8 mouse cellular contexts compared by ENCODE assay signal in the genomic region with DNA sequence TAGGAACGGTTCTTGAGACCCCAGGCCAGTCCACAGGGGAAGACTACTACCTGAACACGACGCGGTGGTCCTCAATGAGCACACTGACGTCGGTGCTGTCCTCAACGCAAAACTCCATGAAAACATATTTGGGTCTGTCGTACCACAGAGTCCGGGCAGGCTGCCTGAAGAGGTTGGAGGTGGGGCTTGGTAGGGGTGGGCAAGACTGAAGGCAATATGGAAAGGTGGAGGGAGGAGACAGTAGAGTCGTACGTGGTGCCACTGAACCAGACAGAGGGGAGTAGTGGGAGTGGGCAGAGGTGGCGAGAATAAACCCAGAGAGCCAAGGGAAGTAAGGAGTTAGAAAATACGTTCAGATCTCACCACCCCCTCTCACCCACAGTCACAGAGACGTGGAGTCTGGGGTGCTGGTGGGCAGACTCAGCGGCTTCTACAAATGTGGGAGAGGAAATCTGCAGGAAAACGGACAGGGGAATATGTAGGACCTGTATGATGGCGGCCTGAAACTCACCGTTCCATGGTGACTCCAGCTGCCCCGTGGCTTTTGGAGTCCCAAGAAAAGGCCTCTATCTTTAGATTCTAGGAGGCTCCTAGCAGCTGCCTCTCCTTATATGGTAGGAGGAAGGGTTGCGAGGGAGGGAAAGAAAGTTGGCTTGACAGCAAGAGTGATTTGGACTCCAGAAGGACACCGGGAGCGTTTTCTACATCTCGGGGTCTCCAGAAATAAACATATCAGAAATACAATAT. TPM values are rescaled to one million over a fixed set of nuclear protein-coding genes. Genes with fewer than 3 reads are reported as not detected.
DNase-seq lines count a peak whose midpoint lies in the region; ATAC-seq and TF ChIP-seq lines count a peak whose summit lies in the region.

Gene Gm27029, minus strand, starts transcription at position 692 of the 747 bp plus-strand sequence.

- TF ChIP-seq EP300 in liver, postnatal 0 days (IDR thresholded peaks at IDR 0.05; ENCODE audit: low read depth) = no peak

- no peak for TF ChIP-seq CTCF in liver, postnatal 0 days (IDR thresholded peaks at IDR 0.05; ENCODE audit: low read depth)

- peaks cover 16% of the 10 kb centered on the region for H3K4me1 ChIP-seq in hindbrain, embryonic 14.5 days (replicated peaks; ENCODE audit: control insufficient read depth, insufficient read depth, low read length)
- peaks cover 23% of the 10 kb centered on the region for H3K4me1 ChIP-seq in liver, postnatal 0 days (ENCODE audit: insufficient read depth)
- H3K4me1 ChIP-seq in neural tube, embryonic 15.5 days = peaks cover 31% of the 10 kb centered on the region

- no peaks in the 10 kb centered on the region for H3K9me3 ChIP-seq in hindbrain, embryonic 14.5 days (ENCODE audit: control insufficient read depth, low read length)
- no peaks in the 10 kb centered on the region for H3K9me3 ChIP-seq in liver, postnatal 0 days (ENCODE audit: low read length)
- H3K9me3 ChIP-seq in neural tube, embryonic 15.5 days (replicated peaks) = no peaks in the 10 kb centered on the region

- H3K27me3 ChIP-seq in hindbrain, embryonic 14.5 days (ENCODE audit: control insufficient read depth, insufficient read depth, low read length) = no peaks in the 10 kb centered on the region
- no peaks in the 10 kb centered on the region for H3K27me3 ChIP-seq in liver, postnatal 0 days (ENCODE audit: insufficient read depth, low read length)
- no peaks in the 10 kb centered on the region for H3K27me3 ChIP-seq in neural tube, embryonic 15.5 days (replicated peaks)

- peak within 1 kb of the TSS; percentile 71 for H3K9ac ChIP-seq in hindbrain, embryonic 14.5 days
- H3K9ac ChIP-seq in liver, postnatal 0 days (replicated peaks) = peak within 1 kb of the TSS; percentile 80
- H3K9ac ChIP-seq in neural tube, embryonic 15.5 days (replicated peaks) = peak within 1 kb of the TSS; percentile 71

- H3K4me2 ChIP-seq in hindbrain, embryonic 14.5 days (replicated peaks) = peak within 1 kb of the TSS; percentile 80
- H3K4me2 ChIP-seq in liver, postnatal 0 days (ENCODE audit: low read depth, low read length) = peak within 1 kb of the TSS; percentile 93
- H3K4me2 ChIP-seq in neural tube, embryonic 15.5 days = peak within 1 kb of the TSS; percentile 83

- ATAC-seq in frontal cortex, adult (ENCODE audit: low TSS enrichment) = peak; percentile 68
- ATAC-seq in hindbrain, embryonic 14.5 days (ENCODE audit: low FRiP score) = peak; percentile 19; the same call in 1 of the 2 replicates
- ATAC-seq in liver, postnatal 0 days = peak; percentile 11; the same call in 1 of the 2 replicates
- ATAC-seq in neural tube, embryonic 15.5 days (ENCODE audit: low FRiP score) = peak; percentile 53

- WGBS in hindbrain, embryonic 14.5 days = 4% methylated on average over 23 of the region's 23 CpGs
- 8% methylated on average over 23 of the region's 23 CpGs for WGBS in liver, postnatal 0 days (ENCODE audit: insufficient replicate concordance)
- 8% methylated on average over 23 of the region's 23 CpGs for WGBS in neural tube, embryonic 15.5 days

- no peak for DNase-seq in frontal cortex, postnatal 36 days (ENCODE audit: low spot score in 2 of 2)
- peak; percentile 71 for DNase-seq in ES-CJ7 (ENCODE audit: low read depth, low spot score)
- peak; percentile 45 for DNase-seq in fat pad, adult 2 months (ENCODE audit: extremely low read depth, low read depth, low spot score)
- DNase-seq in hindbrain, embryonic 14.5 days (ENCODE audit: low spot score) = no peak
- peak; percentile 25 for DNase-seq in liver, postnatal 0 days
- no peak for DNase-seq in yolk sac, embryonic 10.5 days (ENCODE audit: low spot score)

- peaks cover 4% of the 10 kb centered on the region; the same call in 1 of the 2 replicates for H3K36me3 ChIP-seq in hindbrain, embryonic 14.5 days (replicated peaks; ENCODE audit: control insufficient read depth, insufficient read depth)
- 0 out of 2 replicates have a peak, but pooled peaks cover 1% of the 10 kb centered on the region for H3K36me3 ChIP-seq in liver, postnatal 0 days (replicated peaks; ENCODE audit: insufficient read depth, low read length)
- peaks cover 3% of the 10 kb centered on the region for H3K36me3 ChIP-seq in neural tube, embryonic 15.5 days

- peak within 1 kb of the TSS; percentile 83 for H3K27ac ChIP-seq in hindbrain, embryonic 14.5 days
- peak within 1 kb of the TSS; percentile 75 for H3K27ac ChIP-seq in liver, postnatal 0 days (ENCODE audit: low read depth)
- peak within 1 kb of the TSS; percentile 93 for H3K27ac ChIP-seq in neural tube, embryonic 15.5 days (replicated peaks)

- peak within 1 kb of the TSS; percentile 76 for H3K4me3 ChIP-seq in hindbrain, embryonic 14.5 days (replicated peaks; ENCODE audit: low read length)
- H3K4me3 ChIP-seq in liver, postnatal 0 days (ENCODE audit: low read depth, low read length) = peak within 1 kb of the TSS; percentile 80
- peak within 1 kb of the TSS; percentile 72 for H3K4me3 ChIP-seq in neural tube, embryonic 15.5 days (replicated peaks)

RNA-seq across cellular contexts. Expression of gene Gm27029, which starts in this region (rescaled TPM):
- polyA plus RNA-seq in hindbrain, embryonic 14.5 days (2014; fragmentation: Nextera tagmentation; extraction: Ambion mirVana) = 7.3 and 8.8 TPM in 2 replicates
- 0.49 and 1.5 TPM in 2 replicates for polyA plus RNA-seq in liver, postnatal 0 days (2015; fragmentation: Nextera tagmentation; extraction: Ambion mirVana)
- 7.7 and 10.6 TPM in 2 replicates for polyA plus RNA-seq in neural tube, embryonic 15.5 days (2015; fragmentation: Nextera tagmentation; extraction: Ambion mirVana)

Comparison
In these comparisons a context has a peak if more than half of its experiments do, and no peak if none do; other contexts are left out.
1. ATAC-seq: peak in every context shown above with its lines; median percentile 68 in frontal cortex, adult; 53 in neural tube, embryonic 15.5 days; 19 in hindbrain, embryonic 14.5 days; 11 in liver, postnatal 0 days.
2. DNase-seq: peak in ES-CJ7 (single experiment), fat pad, adult 2 months (single experiment) and liver, postnatal 0 days (single experiment); none in frontal cortex, postnatal 36 days (0 of 2), hindbrain, embryonic 14.5 days (single experiment) and yolk sac, embryonic 10.5 days (single experiment).
3. Peak in every context shown above with its lines, with median percentiles within 50 percentile points of each other: H3K27ac ChIP-seq, H3K4me2 ChIP-seq, H3K4me3 ChIP-seq and H3K9ac ChIP-seq.